Mouse (Mus musculus) WW6 (cell line): ENCODE results near the gene Pcnx2.

Experiments used
- DNase-seq: peaks from one replicate; pipeline ENCODE4 v3.0.0-alpha.2; 2013; ENCODE audit warnings: low read depth, low spot score

Pcnx2 gene

DNA sequence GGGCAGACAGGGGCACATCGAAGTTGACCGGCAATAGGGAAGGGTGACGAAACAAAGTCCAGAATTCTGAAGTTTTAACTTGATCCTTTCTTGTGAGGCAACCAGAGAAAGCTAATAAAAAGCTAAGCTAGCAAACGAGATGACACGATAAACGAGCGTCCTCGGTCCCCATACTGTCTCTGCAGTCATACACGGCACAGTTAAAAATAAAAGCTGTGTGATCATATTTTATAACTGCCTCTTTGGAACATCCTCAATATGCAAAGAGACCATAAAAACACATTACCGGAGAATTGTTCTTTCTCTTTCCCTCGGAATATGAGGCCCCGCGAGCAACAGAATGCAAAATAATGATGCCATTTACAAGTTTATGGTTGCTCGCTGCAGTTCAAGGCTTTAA, 76.1 kb downstream of the Pcnx2 start:
- no peak for DNase-seq

DNA sequence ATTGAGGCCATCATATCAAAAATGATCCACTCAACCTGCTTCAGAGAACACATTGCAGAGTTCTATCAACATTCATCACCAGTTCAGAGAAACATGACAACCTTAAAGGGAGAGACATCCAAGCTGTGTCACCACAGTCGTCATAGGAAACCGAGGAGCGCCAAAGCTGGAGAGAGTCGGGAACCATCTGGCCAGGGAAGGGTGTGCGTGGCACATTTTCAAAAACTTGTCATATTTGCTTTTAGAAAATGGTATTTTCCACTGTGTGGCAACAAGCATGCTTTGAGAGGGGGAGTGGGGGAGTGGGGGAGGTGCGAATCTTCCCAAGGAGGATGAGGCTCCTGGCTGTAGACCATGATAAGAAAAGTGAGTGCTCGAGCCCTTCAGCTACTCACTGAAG, 78.3 kb downstream of the Pcnx2 start:
- DNase-seq = no peak

DNA sequence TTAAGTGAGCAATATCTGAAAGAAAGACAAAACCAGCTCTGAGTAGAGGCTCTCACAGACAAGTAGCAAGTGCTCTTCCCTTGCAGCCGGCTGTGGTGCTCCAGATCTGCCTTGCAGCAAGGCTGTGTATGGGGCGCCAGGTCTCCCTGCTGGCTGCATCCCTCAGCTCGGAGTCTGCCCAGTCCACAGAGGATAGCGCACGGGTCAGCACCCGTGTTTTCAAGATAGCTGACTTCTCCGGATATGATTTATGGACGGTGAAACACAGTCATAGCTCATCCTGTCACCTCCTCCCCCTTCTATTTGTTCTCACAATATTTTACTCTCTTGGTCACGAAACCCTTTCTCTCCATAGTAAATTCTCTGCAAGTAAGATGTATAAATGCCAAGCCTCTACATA, 79.3 kb downstream of the Pcnx2 start:
- no peak for DNase-seq

DNA sequence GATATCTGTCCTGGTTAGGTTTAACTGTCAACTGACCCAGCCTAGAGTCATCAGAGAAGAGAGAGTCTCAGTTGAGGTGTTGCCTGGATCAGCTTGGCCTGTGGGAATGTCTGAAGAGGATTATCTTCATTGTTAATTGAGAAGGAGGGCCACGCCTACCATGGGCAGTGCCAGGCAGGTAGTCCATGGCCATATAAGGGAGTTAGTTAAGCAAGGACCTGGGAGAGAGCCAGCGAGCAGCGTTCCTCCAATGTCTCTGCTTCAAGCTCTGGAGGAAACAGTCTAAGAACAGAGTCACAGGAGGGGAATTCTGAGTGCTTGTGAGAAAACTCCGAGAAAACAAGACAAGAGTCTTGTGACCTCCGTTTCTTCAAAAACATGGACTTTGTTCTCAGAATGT, 81.4 kb downstream of the Pcnx2 start:
- no peak for DNase-seq

DNA sequence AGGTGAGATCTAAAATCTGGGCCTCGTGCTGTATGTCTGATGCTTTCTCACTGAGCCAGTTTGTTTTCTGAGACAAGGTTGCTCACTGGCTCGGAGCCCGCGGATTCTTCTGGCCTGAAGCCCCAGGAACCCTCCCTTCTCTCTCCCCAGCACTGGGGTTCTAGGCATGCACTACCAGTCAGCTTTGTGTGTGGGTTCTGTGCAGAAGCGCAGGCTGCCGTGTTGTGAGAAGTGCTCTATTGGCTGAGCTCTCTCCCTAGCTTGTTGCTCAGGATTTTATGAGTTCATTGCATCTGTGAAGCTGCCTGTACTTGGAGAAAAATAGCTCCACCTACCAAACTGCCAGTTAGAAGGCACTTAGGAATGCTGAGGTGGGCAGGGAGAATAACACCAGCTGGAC, 89.3 kb downstream of the Pcnx2 start:
- no peak for DNase-seq

DNA sequence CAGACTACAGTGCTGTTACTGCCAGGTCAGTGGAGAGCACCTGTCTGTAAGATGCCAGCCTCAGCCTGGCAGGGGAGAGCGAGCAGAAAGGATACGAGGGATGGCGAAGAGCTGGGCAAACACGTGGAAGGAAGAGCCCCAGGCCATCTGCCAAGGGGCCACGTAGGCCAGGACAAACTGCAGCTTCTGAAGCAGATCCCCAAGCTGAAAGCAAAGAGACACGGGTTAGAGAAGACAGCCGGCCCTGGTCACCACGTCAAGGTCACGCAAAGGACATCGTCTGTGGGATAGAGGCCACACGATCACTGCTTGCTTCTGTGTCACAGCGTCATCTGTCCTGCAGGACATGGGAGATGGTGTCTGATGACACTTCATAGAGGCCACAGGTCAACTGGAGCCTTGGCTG, 90.2 kb downstream of the Pcnx2 start:
- DNase-seq = no peak

GRCm38 (mm10) chr8:125806459-125806858, 91.7 kb downstream of the Pcnx2 start:
- no peak for DNase-seq

DNA sequence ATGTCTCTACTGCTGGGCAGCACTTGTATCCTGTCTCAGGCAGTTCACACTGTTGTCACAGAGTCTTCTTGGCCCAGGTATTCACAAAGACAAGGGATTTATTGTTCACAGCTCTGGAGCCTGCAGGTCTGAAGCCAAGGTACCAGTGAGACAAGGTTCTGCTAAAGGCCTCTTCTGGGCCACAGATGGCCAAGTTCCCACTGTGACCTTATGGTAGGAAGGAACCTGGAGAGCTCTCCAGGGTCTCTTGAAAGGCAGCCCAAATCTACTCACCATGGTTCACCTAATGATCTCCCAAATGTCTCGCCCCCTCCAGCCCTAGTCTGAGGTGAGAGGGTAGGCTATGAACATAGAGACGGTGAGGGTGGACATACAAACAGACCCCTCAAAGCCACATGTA, 101.1 kb downstream of the Pcnx2 start:
- DNase-seq = no peak

- DNase-seq = no peak
Observed at GRCm38 (mm10) chr8:125795341-125795740, 102.8 kb downstream of the Pcnx2 start.

GRCm38 (mm10) chr8:125792816-125793455, 105.2 kb downstream of the Pcnx2 start:
- no peak for DNase-seq

DNA sequence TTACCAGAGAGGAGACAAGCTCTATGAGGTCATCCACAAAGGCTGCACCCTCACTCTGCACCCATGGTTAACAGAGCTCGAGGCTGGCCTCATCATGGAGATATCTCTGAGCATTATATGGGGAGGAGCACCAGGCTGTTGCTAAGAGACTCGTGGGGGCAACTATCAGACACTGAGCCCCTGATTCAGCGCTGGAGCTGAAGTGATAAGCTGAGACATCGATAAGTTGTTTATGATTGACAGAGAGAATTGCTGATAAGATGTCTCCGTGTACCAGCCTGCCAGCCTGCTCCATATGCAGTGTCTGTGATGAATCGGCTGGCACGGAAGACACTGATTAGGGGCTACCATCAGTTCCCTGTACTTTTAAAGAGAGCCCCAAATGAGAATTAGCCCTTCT, 111.2 kb downstream of the Pcnx2 start:
- DNase-seq = no peak

- DNase-seq = no peak
Observed at GRCm38 (mm10) chr8:125782161-125782560, 116.0 kb downstream of the Pcnx2 start.

DNA sequence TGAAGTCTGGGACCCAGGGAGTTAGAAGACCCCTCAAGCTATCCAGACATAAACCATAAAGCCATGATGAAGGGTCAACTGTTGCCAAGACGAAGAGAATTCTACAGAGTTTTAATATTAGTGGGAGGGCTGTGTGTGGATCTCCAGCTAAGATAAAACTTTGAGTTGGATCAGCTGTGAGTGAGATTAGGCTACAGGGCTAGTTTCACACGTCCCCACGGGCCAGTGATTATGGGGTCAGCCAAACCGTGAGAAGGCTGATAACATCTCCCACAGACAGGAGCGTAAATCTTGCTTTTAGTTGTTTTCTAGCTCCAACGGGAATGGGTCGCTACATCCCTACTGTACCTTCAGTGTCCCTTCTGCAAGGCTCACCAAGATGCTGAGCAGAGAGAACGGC, 118.5 kb downstream of the Pcnx2 start:
- no peak for DNase-seq

GRCm38 (mm10) chr8:125778919-125779318, 119.2 kb downstream of the Pcnx2 start:
- DNase-seq = peak; percentile 55

GRCm38 (mm10) chr8:125777478-125778164, 120.5 kb downstream of the Pcnx2 start:
- DNase-seq = no peak

GRCm38 (mm10) chr8:125776800-125777199, 121.3 kb downstream of the Pcnx2 start:
- DNase-seq = no peak

DNA sequence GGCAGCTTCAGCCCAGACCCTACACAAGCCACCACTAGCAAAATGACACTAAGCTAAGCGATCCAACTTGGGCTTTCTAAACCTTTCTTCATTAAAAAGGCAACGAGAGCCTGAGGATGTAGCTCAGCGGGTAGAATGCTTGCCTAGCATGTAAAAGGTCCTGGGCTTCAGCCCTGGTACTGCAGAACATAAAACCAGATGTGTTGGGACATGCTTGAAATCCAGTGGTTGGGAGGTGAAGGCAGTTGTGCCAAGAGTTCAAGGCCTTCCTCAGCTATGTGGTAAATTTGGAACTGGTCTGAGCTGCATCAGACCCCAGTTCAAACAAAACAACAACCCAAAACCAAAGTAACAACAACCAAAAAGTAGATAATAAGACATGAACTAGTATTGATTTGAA, 121.8 kb downstream of the Pcnx2 start:
- DNase-seq = no peak

- no peak for DNase-seq
Observed at GRCm38 (mm10) chr8:125775031-125775430, 123.1 kb downstream of the Pcnx2 start.

DNA sequence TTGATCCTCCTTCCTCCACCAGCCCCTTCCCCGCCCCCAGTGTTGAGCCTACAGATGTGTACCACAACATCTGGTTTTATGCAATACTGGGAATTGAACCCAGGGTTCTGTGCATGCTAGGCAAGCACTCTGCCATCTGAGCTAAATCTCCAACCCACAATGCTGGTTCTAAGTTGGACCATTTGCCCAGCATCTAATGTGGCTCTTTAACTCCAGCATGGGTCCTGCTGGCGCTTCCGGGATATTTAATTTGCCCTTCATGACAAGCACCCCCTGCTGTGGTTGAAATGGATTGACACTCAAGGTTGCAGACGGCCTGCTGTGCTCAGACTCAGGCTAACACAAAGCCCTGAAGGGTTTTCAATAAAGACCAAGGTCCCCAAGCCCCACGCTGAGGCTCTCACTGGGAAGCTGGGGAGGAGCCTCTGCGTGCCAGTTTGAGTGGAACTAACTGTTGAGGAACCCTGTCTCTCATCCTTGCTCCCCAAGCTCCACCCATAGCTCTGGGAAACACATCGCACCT, 124.8 kb downstream of the Pcnx2 start:
- peak; percentile 52 for DNase-seq

- no peak for DNase-seq
Observed at GRCm38 (mm10) chr8:125772300-125772699, 125.8 kb downstream of the Pcnx2 start.

DNA sequence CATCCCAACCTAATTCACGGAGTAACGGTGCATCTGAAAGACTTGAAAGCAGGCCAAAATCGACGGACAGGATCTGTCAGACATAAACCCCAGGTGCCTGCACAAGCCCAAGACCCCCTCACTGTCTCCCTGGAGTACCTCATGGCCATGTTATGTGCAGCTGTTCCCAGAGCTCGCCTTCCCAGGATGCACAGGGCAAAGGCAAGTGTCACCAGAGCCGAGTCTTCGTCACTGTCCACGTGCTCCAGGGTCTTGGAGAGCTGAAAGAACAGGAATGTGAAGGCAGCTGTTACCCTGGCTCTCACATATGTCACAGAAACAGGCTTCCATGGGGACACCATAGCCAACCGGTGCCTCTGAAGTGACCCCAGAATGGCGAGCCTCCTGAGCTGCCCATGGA, 130.0 kb downstream of the Pcnx2 start:
- DNase-seq = no peak

DNA sequence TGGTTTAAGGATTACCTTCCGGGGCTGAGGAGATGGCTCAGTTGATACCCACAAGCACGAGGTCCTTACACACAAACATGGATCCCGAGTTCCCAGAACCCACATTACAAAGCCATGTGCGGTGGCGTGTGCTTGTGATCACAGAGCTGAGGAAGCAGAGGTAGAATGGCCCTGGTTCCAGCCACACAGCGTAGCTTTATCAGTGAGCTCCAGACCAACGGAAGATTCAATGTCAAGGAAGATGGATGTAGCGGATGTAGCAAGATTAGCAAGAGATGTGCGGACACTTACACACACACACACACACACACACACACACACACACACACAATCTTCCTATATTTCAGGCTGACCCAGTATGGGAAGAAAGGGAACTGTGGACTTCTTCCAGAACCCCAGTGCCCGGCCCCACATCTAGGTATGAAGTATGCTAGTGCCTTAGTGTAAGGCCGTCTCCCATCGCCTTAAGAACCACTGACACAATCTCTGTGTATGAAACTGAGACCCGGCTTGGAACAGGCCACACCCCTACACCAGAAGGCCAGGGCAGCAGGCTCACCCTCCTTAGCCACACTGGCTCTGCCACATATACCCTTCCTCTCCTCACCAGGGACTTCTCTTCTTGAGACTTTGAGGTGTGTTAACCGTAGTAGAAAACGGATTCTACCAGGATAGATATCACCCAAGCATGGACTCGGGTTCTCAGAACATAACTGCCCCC, 134.9 kb downstream of the Pcnx2 start:
- no peak for DNase-seq

DNA sequence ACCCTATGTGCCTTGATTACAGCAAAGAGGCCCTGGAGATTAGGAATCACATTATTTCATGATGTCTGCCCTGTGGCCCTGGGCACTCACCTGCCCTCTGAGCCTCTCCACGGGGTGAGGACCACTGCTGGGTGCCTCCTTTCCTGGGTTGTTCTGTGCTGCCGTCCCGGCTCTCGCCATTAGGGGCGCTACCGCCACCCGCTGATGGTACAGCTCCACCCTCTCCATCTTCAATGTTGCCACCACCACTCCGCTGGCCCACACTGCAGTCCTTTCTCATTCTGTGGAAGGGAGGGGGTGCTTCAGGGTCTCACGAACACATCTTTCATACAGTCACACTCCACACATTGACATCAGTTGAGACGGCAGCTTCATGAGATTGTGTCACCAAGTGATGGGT, 139.1 kb downstream of the Pcnx2 start:
- DNase-seq = no peak
